Mouse (Mus musculus) stomach, embryonic 14.5 days (tissue): ENCODE measurements around the gene Rab11fip5. TPM values are rescaled to one million over a fixed set of nuclear protein-coding genes. Genes with fewer than 3 reads are reported as not detected.

Experiments used
- ATAC-seq: fragments of 200-750 bp; cut with Nextera tagmentation; 2 replicates; pipeline ENCODE4 v1.8.0; 2017; ENCODE audit warnings: low read depth, moderate TSS enrichment; ENCODE audit not compliant: insufficient number of reproducible peaks, insufficient read depth, low FRiP score
- H3K27ac ChIP-seq: fragments of 300-500 bp; sonication (generic); 2 replicates; pipeline ENCODE4 v1.5.1; 2014; ENCODE audit warnings: mild to moderate bottlenecking, low read length, moderate library complexity, mixed read lengths
- H3K27me3 ChIP-seq: fragments of 300-500 bp; sonication (generic); 2 replicates; pipeline ENCODE4 v1.6.1; 2014; ENCODE audit warnings: low read length, control low read depth, mixed read lengths; ENCODE audit not compliant: control insufficient read depth, insufficient read depth
- H3K36me3 ChIP-seq: fragments of 300-500 bp; sonication (generic); 2 replicates; pipeline ENCODE4 v1.6.1; 2014; ENCODE audit warnings: mild to moderate bottlenecking, control low read depth, low read length, moderate library complexity, mixed read lengths; ENCODE audit not compliant: control insufficient read depth, insufficient read depth
- H3K4me1 ChIP-seq: fragments of 300-500 bp; sonication (generic); 2 replicates; pipeline ENCODE4 v1.6.1; 2014; ENCODE audit warnings: low read length, control low read depth, mixed read lengths; ENCODE audit not compliant: control insufficient read depth, insufficient read depth
- H3K4me2 ChIP-seq: fragments of 300-500 bp; sonication (generic); replicated peaks from 2 replicates; pipeline ENCODE4 v1.6.1; 2014; ENCODE audit warnings: low read depth, low read length, control low read depth
- H3K4me3 ChIP-seq: fragments of 300-500 bp; sonication (generic); 2 replicates; pipeline ENCODE4 v1.5.1; 2014; ENCODE audit warnings: low read depth, low read length, control low read depth
- H3K9ac ChIP-seq: fragments of 300-500 bp; sonication (generic); replicated peaks from 2 replicates; pipeline ENCODE4 v1.6.1; 2014; ENCODE audit warnings: low read depth, mild to moderate bottlenecking, control low read depth, low read length, moderate library complexity, mixed read lengths
- H3K9me3 ChIP-seq: fragments of 300-500 bp; sonication (generic); 2 replicates; pipeline ENCODE4 v1.6.1; 2016; ENCODE audit warnings: low read depth, low read length, control low read depth; ENCODE audit not compliant: control insufficient read depth
- WGBS: fragments of 180-500 bp; shearing (Covaris S2); extraction: QIAGEN DNeasy Blood & Tissue Kit; methylation state at CpG from one replicate; pipeline ENCODE4 v1.1.7; 2014; 5-methylcytosine and 5-hydroxymethylcytosine counted together
- polyA plus RNA-seq: library from polyadenylated mRNA; unstranded; fragments of >200 nt; fragmentation: Nextera tagmentation; extraction: Ambion mirVana; gene quantifications from 2 replicates; pipeline ENCODE4 v1.2.1, GENCODE M21; 2014

Rab11fip5 gene
- polyA plus RNA-seq, 1 experiment from 2014 or later: 8.3 TPM

GRCm38 (mm10) chr6:85331736-85332135, 42.7 kb downstream of the Rab11fip5 start:
- 8% methylated on average over 8 of the region's 8 CpGs for WGBS
- Histone ChIP-seq H3K4me1 (peaks cover 7% of the 10 kb centered on the region; the same call in 1 of the 2 replicates), H3K27ac (peak overlapping the region; percentile 33; the same call in 1 of the 2 replicates), H3K36me3 (no peaks in the 10 kb centered on the region), H3K9me3 (no peaks in the 10 kb centered on the region), H3K4me2 (peak overlapping the region; percentile 96), H3K4me3 (no peak overlapping the region), H3K9ac (0 out of 2 replicates have a peak overlapping the region, but pooled peaks have one; percentile 48), H3K27me3 (no peaks in the 10 kb centered on the region)
- ATAC-seq: no peak

DNA sequence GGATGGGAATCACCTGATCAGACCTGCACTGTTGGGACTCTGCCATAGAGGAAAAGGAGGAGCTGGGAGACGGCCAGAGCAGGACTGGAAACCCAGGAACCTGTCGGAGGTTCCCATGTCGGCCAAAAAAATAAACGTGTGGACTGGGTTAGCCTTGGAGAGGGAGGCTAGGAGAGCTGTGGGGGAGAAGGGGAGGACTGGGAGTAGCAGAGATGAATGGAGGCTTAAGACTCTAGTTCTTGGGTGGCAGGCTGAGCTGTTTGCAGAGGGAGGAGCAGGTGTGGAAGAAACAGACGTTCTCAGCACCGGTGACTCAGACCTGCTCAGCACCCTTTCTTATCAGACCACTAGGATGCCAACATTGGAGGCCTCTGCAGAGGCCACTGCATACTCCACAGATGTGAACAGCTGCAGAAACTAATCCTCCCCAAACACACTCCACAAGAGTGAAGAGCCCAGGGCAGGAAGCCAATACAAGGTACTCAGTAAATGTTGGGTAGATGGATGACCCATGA, 43.2 kb downstream of the Rab11fip5 start:
- WGBS: 22% methylated on average over 6 of the region's 6 CpGs
- peak; percentile 15; the same call in 1 of the 2 replicates for ATAC-seq
- Histone ChIP-seq H3K27ac (peak overlapping the region; percentile 33; the same call in 1 of the 2 replicates), H3K9ac (no peak overlapping the region), H3K4me2 (peak overlapping the region; percentile 96; the same call in 1 of the 2 replicates), H3K9me3 (no peaks in the 10 kb centered on the region), H3K4me3 (no peak overlapping the region), H3K27me3 (no peaks in the 10 kb centered on the region), H3K36me3 (no peaks in the 10 kb centered on the region), H3K4me1 (peaks cover 7% of the 10 kb centered on the region; the same call in 1 of the 2 replicates)

DNA sequence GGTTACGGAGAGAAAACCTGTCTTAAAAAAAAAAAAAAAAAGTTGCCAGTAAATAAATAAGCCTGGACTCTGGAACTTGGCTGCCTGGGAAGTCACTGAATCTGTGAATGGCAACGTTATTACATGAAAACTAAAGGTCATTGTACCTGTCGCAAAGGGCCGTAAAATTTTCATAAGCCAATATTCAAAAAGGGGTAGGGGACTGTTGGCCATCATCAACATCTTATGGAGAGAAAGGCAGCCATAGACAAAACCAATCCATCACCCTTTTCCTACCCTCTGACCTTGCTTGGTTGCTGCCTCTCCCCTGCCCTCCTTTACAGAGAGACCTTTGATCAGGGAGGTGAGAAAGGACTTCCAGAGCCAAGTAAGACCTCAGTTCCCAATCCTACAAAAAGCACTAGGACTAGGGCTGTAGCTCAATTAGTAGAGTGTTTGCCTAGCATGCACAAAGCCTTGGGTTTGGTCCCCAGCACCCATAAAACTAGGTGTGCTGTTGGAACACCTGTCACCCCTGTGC, 44.7 kb downstream of the Rab11fip5 start:
- H3K36me3 ChIP-seq: no peaks in the 10 kb centered on the region
- ATAC-seq: no peak

GRCm38 (mm10) chr6:85326564-85326963, 47.9 kb downstream of the Rab11fip5 start:
- Histone ChIP-seq H3K4me2 (no peak overlapping the region), H3K36me3 (no peaks in the 10 kb centered on the region), H3K27me3 (no peaks in the 10 kb centered on the region), H3K4me3 (no peak overlapping the region), H3K9ac (no peak overlapping the region), H3K4me1 (peaks cover 6% of the 10 kb centered on the region; the same call in 1 of the 2 replicates), H3K9me3 (no peaks in the 10 kb centered on the region), H3K27ac (no peak overlapping the region)
- no peak for ATAC-seq
- WGBS: 80% methylated on average over 4 of the region's 4 CpGs

More for the DNA sequence above, 44.7 kb downstream of the Rab11fip5 start:
- Histone ChIP-seq H3K27me3 (no peaks in the 10 kb centered on the region), H3K4me3 (no peak overlapping the region), H3K9ac (no peak overlapping the region), H3K27ac (no peak overlapping the region), H3K4me2 (no peak overlapping the region), H3K4me1 (peaks cover 10% of the 10 kb centered on the region; the same call in 1 of the 2 replicates), H3K9me3 (no peaks in the 10 kb centered on the region)
- WGBS: 92% methylated on average over 4 of the region's 4 CpGs

GRCm38 (mm10) chr6:85325109-85325508, 49.3 kb downstream of the Rab11fip5 start:
- no peak for ATAC-seq
- no peak overlapping the region for H3K4me2 ChIP-seq
- H3K36me3 ChIP-seq: no peaks in the 10 kb centered on the region
- 19% methylated on average over 2 of the region's 2 CpGs for WGBS
- H3K4me1 ChIP-seq: peaks cover 4% of the 10 kb centered on the region; the same call in 1 of the 2 replicates
- H3K27ac ChIP-seq: no peak overlapping the region
- H3K9me3 ChIP-seq: no peaks in the 10 kb centered on the region
- H3K4me3 ChIP-seq: no peak overlapping the region
- H3K27me3 ChIP-seq: no peaks in the 10 kb centered on the region
- no peak overlapping the region for H3K9ac ChIP-seq

DNA sequence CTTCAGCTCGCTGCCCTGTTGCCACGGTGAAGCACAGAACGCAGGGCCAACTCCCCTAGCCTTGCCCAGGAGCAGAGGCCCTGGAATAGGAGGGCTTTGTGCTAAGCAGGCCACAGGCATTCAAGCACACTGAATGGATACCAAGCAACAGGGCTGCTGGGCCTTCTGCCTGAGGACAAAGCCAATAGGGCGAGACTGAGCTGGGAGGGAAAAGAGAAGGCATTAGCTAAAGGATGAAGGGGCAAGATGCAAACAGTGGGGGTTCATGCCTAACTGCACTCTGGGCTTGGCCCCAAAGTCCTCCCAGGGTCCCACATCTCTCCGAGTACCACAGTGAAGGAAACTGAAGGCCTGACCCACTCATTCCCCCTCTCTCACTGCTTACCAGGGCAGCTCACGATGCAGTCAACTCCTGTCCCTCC, 54.0 kb downstream of the Rab11fip5 start:
- WGBS: 76% methylated on average over 6 of the region's 6 CpGs
- no peak for ATAC-seq

DNA sequence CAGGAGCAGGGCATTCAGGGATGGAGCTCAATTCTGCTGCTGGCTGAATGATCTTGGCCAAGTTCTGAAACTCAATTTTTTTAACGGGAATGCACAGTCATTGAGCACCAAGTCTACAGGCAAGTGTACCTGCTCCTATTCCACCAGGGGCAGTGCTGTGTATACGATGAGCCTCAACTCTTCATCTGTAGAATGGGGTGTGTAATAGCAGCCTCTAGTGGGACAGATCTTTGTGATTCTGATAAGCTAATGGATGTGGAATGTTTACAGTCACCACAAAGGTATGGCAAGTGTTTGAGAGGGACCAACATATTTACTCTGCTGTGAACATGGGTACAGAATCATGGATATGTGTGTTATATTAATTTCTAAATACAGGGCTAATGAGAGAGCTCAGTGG, 58.2 kb downstream of the Rab11fip5 start:
- Histone ChIP-seq H3K4me3 (no peak overlapping the region), H3K9ac (no peak overlapping the region), H3K27ac (no peak overlapping the region), H3K9me3 (no peaks in the 10 kb centered on the region), H3K4me1 (no peaks in the 10 kb centered on the region), H3K4me2 (no peak overlapping the region), H3K27me3 (no peaks in the 10 kb centered on the region), H3K36me3 (no peaks in the 10 kb centered on the region)
- ATAC-seq: no peak
- 77% methylated on average over 2 of the region's 2 CpGs for WGBS

More for the DNA sequence above, 54.0 kb downstream of the Rab11fip5 start:
- H3K27me3 ChIP-seq: no peaks in the 10 kb centered on the region
- H3K4me2 ChIP-seq: no peak overlapping the region
- H3K9me3 ChIP-seq: no peaks in the 10 kb centered on the region
- no peak overlapping the region for H3K27ac ChIP-seq
- no peak overlapping the region for H3K9ac ChIP-seq
- no peak overlapping the region for H3K4me3 ChIP-seq
- peaks cover 4% of the 10 kb centered on the region; the same call in 1 of the 2 replicates for H3K4me1 ChIP-seq
- H3K36me3 ChIP-seq: no peaks in the 10 kb centered on the region

- Histone ChIP-seq H3K4me3 (no peak overlapping the region), H3K4me1 (no peaks in the 10 kb centered on the region), H3K4me2 (no peak overlapping the region), H3K27me3 (no peaks in the 10 kb centered on the region), H3K9me3 (no peaks in the 10 kb centered on the region), H3K27ac (no peak overlapping the region), H3K9ac (no peak overlapping the region), H3K36me3 (no peaks in the 10 kb centered on the region)
- no peak for ATAC-seq
- 56% methylated on average over 9 of the region's 9 CpGs for WGBS
These were observed 60.2 kb downstream of the Rab11fip5 start for GRCm38 (mm10) chr6:85314064-85314798.
